Mouse (Mus musculus) bone marrow, adult 2 months (tissue): ENCODE data around the gene Slc9b1.

Experiments used
- CTCF ChIP-seq: fragments of 200-500 bp; IDR thresholded peaks from 2 replicates; pipeline ENCODE4 v1.5.1; 2011; ENCODE audit warnings: low read length, control low read depth; ENCODE audit not compliant: control insufficient read depth, insufficient read depth
- POLR2A ChIP-seq: fragments of 200-500 bp; IDR thresholded peaks from 2 replicates; pipeline ENCODE4 v1.6.1; 2011; ENCODE audit warnings: low read depth, mild to moderate bottlenecking, control low read depth, low read length, borderline replicate concordance; ENCODE audit not compliant: control insufficient read depth

- TF ChIP-seq POLR2A (no peak), CTCF (no peak)
Observed at GRCm38 (mm10) chr3:135411056-135411455, 63.2 kb downstream of the Slc9b1 start.
